Mouse (Mus musculus): ENCODE measurements around the gene Gm49394. TPM values are rescaled to one million over a fixed set of nuclear protein-coding genes. Genes with fewer than 3 reads are reported as not detected.

Gene Gm49394
- polyA plus RNA-seq, 1 experiment from 2014 or later: not detected

DNA sequence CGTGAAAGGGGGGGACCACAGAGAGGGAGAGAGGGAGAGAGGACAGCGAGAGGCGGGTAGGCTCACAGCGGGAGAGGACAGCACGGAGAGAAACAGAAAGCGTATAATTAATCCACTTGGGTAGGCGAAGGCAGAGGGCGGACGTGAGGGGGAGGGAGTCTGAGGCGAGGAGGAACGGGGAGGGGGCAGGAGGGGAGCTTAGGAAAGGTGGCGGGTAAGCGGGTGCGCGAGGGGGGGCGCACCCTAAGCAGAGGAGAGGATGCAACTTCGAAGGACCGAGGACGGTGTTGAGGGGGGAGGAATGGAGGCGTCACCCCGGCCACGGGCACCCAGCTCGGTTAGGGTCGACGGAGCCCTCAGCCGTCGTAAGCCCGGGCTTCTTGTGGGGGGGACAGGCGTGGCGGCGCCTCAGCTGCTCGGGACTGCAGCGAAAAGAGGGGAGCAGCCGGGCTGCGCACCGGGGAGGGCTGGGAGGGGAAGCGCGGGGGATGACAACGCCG is 11.0 kb downstream of the Gm49394 start:
- ATAC-seq (ENCODE audit: low read depth) (no peak), DNase-seq (no peak)
- 1% methylated on average over 38 of the region's 40 CpGs for WGBS (ENCODE audit: insufficient replicate concordance)
- H3K4me2 ChIP-seq: peak overlapping the region; percentile 47
- peak overlapping the region; percentile 65 for H3K9ac ChIP-seq
- peak overlapping the region; percentile 54 for H3K4me3 ChIP-seq (replicated peaks)
- peaks cover 100% of the 10 kb centered on the region for H3K27me3 ChIP-seq
- peak overlapping the region; percentile 72 for H3K27ac ChIP-seq
- peaks cover 13% of the 10 kb centered on the region for H3K4me1 ChIP-seq (replicated peaks)
- H3K9me3 ChIP-seq (replicated peaks): no peaks in the 10 kb centered on the region
- 0 out of 2 replicates have a peak, but pooled peaks cover 3% of the 10 kb centered on the region for H3K36me3 ChIP-seq

GRCm38 (mm10) chr7:142657821-142658614 is 11.7 kb downstream of the Gm49394 start:
- peak overlapping the region; percentile 54 for H3K4me3 ChIP-seq (replicated peaks)
- peaks cover 98% of the 10 kb centered on the region for H3K27me3 ChIP-seq
- peaks cover 13% of the 10 kb centered on the region for H3K4me1 ChIP-seq (replicated peaks)
- ATAC-seq (ENCODE audit: low read depth) (no peak; the same call in 1 of the 2 replicates), DNase-seq (no peak)
- H3K9me3 ChIP-seq (replicated peaks): no peaks in the 10 kb centered on the region
- WGBS (ENCODE audit: insufficient replicate concordance): 4% methylated on average over 33 of the region's 34 CpGs
- peak overlapping the region; percentile 72 for H3K27ac ChIP-seq
- H3K4me2 ChIP-seq: peak overlapping the region; percentile 47
- H3K9ac ChIP-seq: peak overlapping the region; percentile 65
- 0 out of 2 replicates have a peak, but pooled peaks cover 3% of the 10 kb centered on the region for H3K36me3 ChIP-seq

- Histone ChIP-seq H3K9ac (peak overlapping the region; percentile 65), H3K4me3 (replicated peaks) (peak overlapping the region; percentile 54), H3K4me1 (replicated peaks) (peaks cover 13% of the 10 kb centered on the region), H3K27me3 (peaks cover 98% of the 10 kb centered on the region), H3K27ac (peak overlapping the region; percentile 72), H3K9me3 (replicated peaks) (no peaks in the 10 kb centered on the region), H3K36me3 (0 out of 2 replicates have a peak, but pooled peaks cover 3% of the 10 kb centered on the region), H3K4me2 (peak overlapping the region; percentile 47; the same call in 1 of the 2 replicates)
- 19% methylated on average over 5 of the region's 9 CpGs for WGBS (ENCODE audit: insufficient replicate concordance)
- ATAC-seq (ENCODE audit: low read depth) (peak; percentile 32), DNase-seq (no peak)
Observed at GRCm38 (mm10) chr7:142657341-142657791, 12.4 kb downstream of the Gm49394 start.

DNA sequence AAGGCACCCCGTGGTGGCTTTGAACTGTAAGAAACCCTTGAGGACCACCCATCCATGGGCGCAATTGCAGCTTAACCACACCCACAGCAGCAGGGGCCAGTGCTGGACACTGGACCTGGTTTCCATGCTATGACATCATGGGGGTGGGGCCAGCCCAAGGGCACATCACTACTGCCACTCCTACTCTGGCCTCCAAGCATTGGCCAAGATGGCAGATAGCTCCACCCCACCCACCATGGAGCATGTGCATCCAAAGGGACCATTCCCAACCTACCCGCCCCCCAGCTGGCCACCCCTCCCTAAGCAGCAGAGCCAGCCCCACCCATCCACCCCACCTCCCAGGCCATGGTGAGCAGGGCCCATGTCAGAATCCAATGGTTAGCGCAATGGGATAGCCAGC is 13.7 kb downstream of the Gm49394 start:
- H3K9me3 ChIP-seq (replicated peaks): no peaks in the 10 kb centered on the region
- ATAC-seq (ENCODE audit: low read depth) (peak; percentile 17; the same call in 1 of the 2 replicates), DNase-seq (no peak)
- H3K9ac ChIP-seq: 0 out of 2 replicates have a peak overlapping the region, but pooled peaks have one; percentile 54
- 0 out of 2 replicates have a peak overlapping the region, but pooled peaks have one; percentile 43 for H3K27ac ChIP-seq
- peak overlapping the region; percentile 47 for H3K4me3 ChIP-seq (replicated peaks)
- peak overlapping the region; percentile 47 for H3K4me2 ChIP-seq
- H3K36me3 ChIP-seq: 0 out of 2 replicates have a peak, but pooled peaks cover 3% of the 10 kb centered on the region
- 41% methylated on average over 4 of the region's 4 CpGs for WGBS (ENCODE audit: insufficient replicate concordance)
- H3K27me3 ChIP-seq: peaks cover 92% of the 10 kb centered on the region
- peaks cover 13% of the 10 kb centered on the region for H3K4me1 ChIP-seq (replicated peaks)

- peak overlapping the region; percentile 43; the same call in 1 of the 2 replicates for H3K27ac ChIP-seq
Observed at GRCm38 (mm10) chr7:142655633-142656032, 14.1 kb downstream of the Gm49394 start.

GRCm38 (mm10) chr7:142653726-142654125 is 16.0 kb downstream of the Gm49394 start:
- Histone ChIP-seq H3K9me3 (replicated peaks) (no peaks in the 10 kb centered on the region), H3K4me3 (replicated peaks) (no peak overlapping the region), H3K4me2 (no peak overlapping the region), H3K36me3 (0 out of 2 replicates have a peak, but pooled peaks cover 3% of the 10 kb centered on the region), H3K9ac (no peak overlapping the region), H3K27me3 (peaks cover 69% of the 10 kb centered on the region), H3K27ac (no peak overlapping the region), H3K4me1 (replicated peaks) (0 out of 2 replicates have a peak, but pooled peaks cover 2% of the 10 kb centered on the region)
- WGBS (ENCODE audit: insufficient replicate concordance): 35% methylated on average over 18 of the region's 18 CpGs
- DNase-seq (no peak), ATAC-seq (ENCODE audit: low read depth) (no peak)

More at GRCm38 (mm10) chr7:142655633-142656032, 14.1 kb downstream of the Gm49394 start:
- peak overlapping the region; percentile 47 for H3K4me2 ChIP-seq
- 0 out of 2 replicates have a peak, but pooled peaks cover 3% of the 10 kb centered on the region for H3K36me3 ChIP-seq
- peaks cover 88% of the 10 kb centered on the region for H3K27me3 ChIP-seq
- 0 out of 2 replicates have a peak overlapping the region, but pooled peaks have one; percentile 5 for H3K9ac ChIP-seq
- H3K9me3 ChIP-seq (replicated peaks): no peaks in the 10 kb centered on the region
- peak overlapping the region; percentile 47 for H3K4me3 ChIP-seq (replicated peaks)
- ATAC-seq (ENCODE audit: low read depth) (no peak), DNase-seq (no peak)
- 22% methylated on average over 11 of the region's 11 CpGs for WGBS (ENCODE audit: insufficient replicate concordance)
- H3K4me1 ChIP-seq (replicated peaks): peaks cover 13% of the 10 kb centered on the region

- no peak overlapping the region for H3K27ac ChIP-seq
Observed at GRCm38 (mm10) chr7:142646676-142647075, 23.1 kb downstream of the Gm49394 start.

DNA sequence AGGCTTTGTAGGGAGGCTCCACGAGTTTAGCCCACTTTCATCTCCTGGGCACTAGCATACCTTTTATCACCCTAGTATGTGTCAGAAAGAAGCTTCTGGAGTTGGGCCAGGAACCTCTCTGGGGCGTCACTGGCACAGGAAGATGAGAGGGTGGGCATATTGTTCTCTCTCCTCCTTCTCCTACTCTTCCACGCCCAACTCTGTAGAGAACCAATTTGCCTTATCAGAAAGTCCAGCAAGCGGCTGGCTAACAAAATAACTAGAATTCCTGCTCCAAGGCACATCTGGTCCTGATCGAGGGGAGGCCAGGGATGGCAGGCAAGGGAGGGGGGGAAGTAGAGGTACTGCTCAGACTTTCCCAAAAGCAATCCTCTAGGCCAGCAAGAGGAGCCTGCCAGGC is 24.7 kb downstream of the Gm49394 start:
- Histone ChIP-seq H3K9ac (no peak overlapping the region), H3K27ac (no peak overlapping the region), H3K4me1 (replicated peaks) (peaks cover 15% of the 10 kb centered on the region), H3K9me3 (replicated peaks) (no peaks in the 10 kb centered on the region), H3K4me2 (no peak overlapping the region), H3K27me3 (no peaks in the 10 kb centered on the region), H3K36me3 (no peaks in the 10 kb centered on the region), H3K4me3 (replicated peaks) (no peak overlapping the region)
- no peak; the same call in 1 of the 2 replicates for ATAC-seq (ENCODE audit: low read depth)
- WGBS (ENCODE audit: insufficient replicate concordance): 20% methylated on average over 5 of the region's 5 CpGs
- DNase-seq: no peak

More at GRCm38 (mm10) chr7:142646676-142647075, 23.1 kb downstream of the Gm49394 start:
- WGBS (ENCODE audit: insufficient replicate concordance): 45% methylated on average over 6 of the region's 6 CpGs
- no peak overlapping the region for H3K4me2 ChIP-seq
- peaks cover 2% of the 10 kb centered on the region; the same call in 1 of the 2 replicates for H3K27me3 ChIP-seq
- 0 out of 2 replicates have a peak, but pooled peaks have one; percentile 24 for ATAC-seq (ENCODE audit: low read depth)
- peaks cover 15% of the 10 kb centered on the region for H3K4me1 ChIP-seq (replicated peaks)
- no peak overlapping the region for H3K9ac ChIP-seq
- no peak overlapping the region for H3K4me3 ChIP-seq (replicated peaks)
- H3K36me3 ChIP-seq: no peaks in the 10 kb centered on the region
- no peaks in the 10 kb centered on the region for H3K9me3 ChIP-seq (replicated peaks)
- DNase-seq: no peak

- Histone ChIP-seq H3K4me2 (no peak overlapping the region), H3K4me1 (replicated peaks) (no peaks in the 10 kb centered on the region), H3K9ac (no peak overlapping the region), H3K27ac (no peak overlapping the region), H3K36me3 (no peaks in the 10 kb centered on the region), H3K4me3 (replicated peaks) (no peak overlapping the region), H3K27me3 (peaks cover 20% of the 10 kb centered on the region), H3K9me3 (replicated peaks) (no peaks in the 10 kb centered on the region)
- DNase-seq (no peak), ATAC-seq (ENCODE audit: low read depth) (no peak)
Observed at GRCm38 (mm10) chr7:142636178-142636577, 33.6 kb downstream of the Gm49394 start.

- 69% methylated on average over 10 of the region's 10 CpGs for whole genome bisulfite sequencing (ENCODE audit: insufficient replicate concordance)
- Histone ChIP-seq H3K27me3 (peaks cover 26% of the 10 kb centered on the region), H3K9me3 (replicated peaks) (no peaks in the 10 kb centered on the region), H3K4me2 (no peak overlapping the region), H3K4me1 (replicated peaks) (no peaks in the 10 kb centered on the region), H3K4me3 (replicated peaks) (no peak overlapping the region), H3K36me3 (no peaks in the 10 kb centered on the region), H3K9ac (no peak overlapping the region), H3K27ac (no peak overlapping the region)
- no peak for ATAC-seq (ENCODE audit: low read depth)
- DNase-seq: no peak
Observed at GRCm38 (mm10) chr7:142630691-142631090, 39.1 kb downstream of the Gm49394 start.

GRCm38 (mm10) chr7:142629806-142630205 is 39.9 kb downstream of the Gm49394 start:
- Histone ChIP-seq H3K27me3 (peaks cover 20% of the 10 kb centered on the region), H3K27ac (no peak overlapping the region), H3K9ac (no peak overlapping the region), H3K4me1 (replicated peaks) (no peaks in the 10 kb centered on the region), H3K4me2 (no peak overlapping the region), H3K4me3 (replicated peaks) (no peak overlapping the region), H3K36me3 (no peaks in the 10 kb centered on the region), H3K9me3 (replicated peaks) (no peaks in the 10 kb centered on the region)
- ATAC-seq (ENCODE audit: low read depth): no peak
- 61% methylated on average over 6 of the region's 6 CpGs for WGBS (ENCODE audit: insufficient replicate concordance)
- no peak for DNase-seq
